Mouse (Mus musculus) cerebellum, adult 11 months (tissue): ENCODE data around the gene Drg1.

Experiments
- DNase-seq: peaks from one replicate; pipeline ENCODE4 v3.0.0; 2022

Gene Drg1

GRCm38 (mm10) chr11:3289803-3290639 lies 23.8 kb upstream of the Drg1 start:
- DNase-seq, result peak; percentile 84

- peak; percentile 68 for DNase-seq
Measured at GRCm38 (mm10) chr11:3289302-3289802, 23.1 kb upstream of the Drg1 start.

- peak; percentile 67 for DNase-seq
Measured at GRCm38 (mm10) chr11:3288521-3289301, 22.5 kb upstream of the Drg1 start, which contains the start of gene Patz1. Gene Patz1, plus strand, starts transcription at chr11:3288874.

- no peak for DNase-seq
Measured at GRCm38 (mm10) chr11:3287921-3288320, 21.7 kb upstream of the Drg1 start.

- DNase-seq, result peak; percentile 57
Measured at GRCm38 (mm10) chr11:3287131-3287530, 20.9 kb upstream of the Drg1 start.

- DNase-seq, result no peak
Measured at GRCm38 (mm10) chr11:3285940-3286339, 19.7 kb upstream of the Drg1 start.

- no peak for DNase-seq
Measured at GRCm38 (mm10) chr11:3283645-3284044, 17.4 kb upstream of the Drg1 start.

GRCm38 (mm10) chr11:3282887-3283286 lies 16.7 kb upstream of the Drg1 start:
- DNase-seq, result no peak

GRCm38 (mm10) chr11:3279729-3280128 lies 13.5 kb upstream of the Drg1 start:
- DNase-seq, result no peak

- DNase-seq, result no peak
Measured at GRCm38 (mm10) chr11:3278351-3278750, 12.1 kb upstream of the Drg1 start.

GRCm38 (mm10) chr11:3269241-3269640 lies 3.0 kb upstream of the Drg1 start:
- DNase-seq, result no peak

GRCm38 (mm10) chr11:3267133-3267532 lies 918 bp upstream of the Drg1 start:
- no peak for DNase-seq

GRCm38 (mm10) chr11:3265291-3266078 lies 730 bp downstream of the Drg1 start:
- no peak for DNase-seq

GRCm38 (mm10) chr11:3259537-3259936 lies 6.7 kb downstream of the Drg1 start:
- no peak for DNase-seq

- no peak for DNase-seq
Measured at GRCm38 (mm10) chr11:3247387-3247786, 18.8 kb downstream of the Drg1 start.

GRCm38 (mm10) chr11:3243771-3244170 lies 22.4 kb downstream of the Drg1 start:
- DNase-seq, result no peak

- no peak for DNase-seq
Measured at GRCm38 (mm10) chr11:3242395-3242794, 23.8 kb downstream of the Drg1 start.

- no peak for DNase-seq
Measured at GRCm38 (mm10) chr11:3235277-3235676, 30.9 kb downstream of the Drg1 start.

- no peak for DNase-seq
Measured at GRCm38 (mm10) chr11:3233704-3234103, 32.5 kb downstream of the Drg1 start.

- no peak for DNase-seq
Measured at GRCm38 (mm10) chr11:3232248-3232647, 34.0 kb downstream of the Drg1 start.

- no peak for DNase-seq
Measured at GRCm38 (mm10) chr11:3227113-3227512, 39.1 kb downstream of the Drg1 start.

- no peak for DNase-seq
Measured at GRCm38 (mm10) chr11:3223105-3223504, 43.1 kb downstream of the Drg1 start.

- no peak for DNase-seq
Measured at GRCm38 (mm10) chr11:3212526-3212925, 53.7 kb downstream of the Drg1 start.
